Mouse (Mus musculus): Measurements from ENCODE around the gene Dtnb. TPM values are rescaled to one million over a fixed set of nuclear protein-coding genes. Genes with fewer than 3 reads are reported as not detected.

Dtnb gene
- polyA plus RNA-seq, 2 experiments: 16.4 to 17.0 TPM

GRCm38 (mm10) chr12:3776015-3776414 lies 203.8 kb downstream of the Dtnb start:
- no peak overlapping the region for H3K9ac ChIP-seq (replicated peaks)
- peaks cover 0 to 12% of the 10 kb centered on the region in 2 experiments; a peak in 3 of 4 replicates for H3K4me1 ChIP-seq (replicated peaks; ENCODE audit: control insufficient read depth in 2 of 2, insufficient read depth in 2 of 2, low read length in 1 of 2)
- no peak overlapping the region for H3K27ac ChIP-seq
- TF ChIP-seq EP300 (IDR thresholded peaks at IDR 0.05; ENCODE audit: low read depth) (no peak), CTCF (IDR thresholded peaks at IDR 0.05; ENCODE audit: low read depth) (no peak)
- no peaks in the 10 kb centered on the region for H3K27me3 ChIP-seq (ENCODE audit: control insufficient read depth, insufficient read depth, low read length)
- H3K36me3 ChIP-seq (replicated peaks; ENCODE audit: control insufficient read depth, insufficient read depth, low read depth): no peaks in the 10 kb centered on the region
- WGBS (ENCODE audit: insufficient replicate concordance): 58% methylated on average over 2 of the region's 2 CpGs
- DNase-seq (ENCODE audit: low read depth in 3 of 3, low spot score in 3 of 3) (no peak), ATAC-seq (ENCODE audit: insufficient read depth) (no peak)
- H3K9me3 ChIP-seq (ENCODE audit: control insufficient read depth, low read length): no peaks in the 10 kb centered on the region
- H3K4me2 ChIP-seq (ENCODE audit: low read depth): no peak overlapping the region
- no peak overlapping the region for H3K4me3 ChIP-seq (ENCODE audit: insufficient read depth in 1 of 2, low read depth in 2 of 2, low read length in 2 of 2)

DNA sequence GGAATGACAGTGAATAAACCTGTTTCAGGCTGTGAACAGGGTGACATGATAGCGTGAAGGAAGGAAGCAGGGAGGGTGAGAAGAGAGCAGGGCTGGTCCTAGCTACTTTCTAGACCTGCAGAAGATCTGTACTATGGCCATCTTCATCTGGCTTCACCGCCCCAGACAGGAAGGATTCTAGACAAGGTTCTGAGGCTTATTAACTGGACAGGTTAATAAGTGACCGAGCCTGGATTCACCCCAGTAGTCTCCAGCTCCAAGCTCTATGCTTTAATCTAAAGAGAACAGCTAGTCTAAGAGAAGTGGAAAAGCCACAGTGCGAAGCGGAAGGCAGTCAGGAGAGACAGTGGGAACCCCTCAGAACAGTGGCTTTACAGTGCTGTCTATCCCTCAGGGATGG lies 205.5 kb downstream of the Dtnb start:
- Histone ChIP-seq H3K9ac (replicated peaks) (no peak overlapping the region), H3K9me3 (ENCODE audit: control insufficient read depth, low read length) (no peaks in the 10 kb centered on the region), H3K36me3 (replicated peaks; ENCODE audit: control insufficient read depth, insufficient read depth, low read depth) (no peaks in the 10 kb centered on the region), H3K27ac (no peak overlapping the region), H3K27me3 (ENCODE audit: control insufficient read depth, insufficient read depth, low read length) (no peaks in the 10 kb centered on the region), H3K4me2 (ENCODE audit: low read depth) (no peak overlapping the region), H3K4me3 (ENCODE audit: insufficient read depth in 1 of 2, low read depth in 2 of 2, low read length in 2 of 2) (no peak overlapping the region), H3K4me1 (replicated peaks; ENCODE audit: control insufficient read depth in 2 of 2, insufficient read depth in 2 of 2, low read length in 1 of 2) (peaks cover 0 to 15% of the 10 kb centered on the region in 2 experiments; a peak in 3 of 4 replicates)
- 60% methylated on average over 5 of the region's 5 CpGs for WGBS (ENCODE audit: insufficient replicate concordance)
- TF ChIP-seq CTCF (IDR thresholded peaks at IDR 0.05; ENCODE audit: low read depth): no peak
- TF ChIP-seq EP300 (IDR thresholded peaks at IDR 0.05; ENCODE audit: low read depth): no peak
- DNase-seq (ENCODE audit: low read depth in 3 of 3, low spot score in 3 of 3) (no peak), ATAC-seq (ENCODE audit: insufficient read depth) (no peak)

DNA sequence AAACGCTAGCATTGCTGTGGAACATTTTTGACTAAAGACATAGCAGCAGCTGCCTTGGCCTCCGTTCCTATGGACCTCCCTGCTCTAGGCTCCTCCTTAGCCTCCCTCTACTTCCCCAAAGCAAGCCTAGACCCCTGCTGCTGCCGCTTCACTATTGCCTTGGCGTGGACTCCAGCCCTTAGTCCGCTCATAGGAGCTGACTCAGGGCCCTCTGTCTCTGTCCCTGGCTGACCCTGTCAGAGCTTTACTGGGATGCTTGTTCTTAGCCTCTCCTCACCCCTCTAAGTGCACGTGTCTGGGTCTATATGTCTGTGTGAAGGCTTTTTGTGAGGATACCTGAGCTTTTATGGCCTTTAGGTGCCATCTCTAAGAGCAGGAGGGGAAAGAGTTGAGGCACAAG lies 206.1 kb downstream of the Dtnb start:
- Histone ChIP-seq H3K27me3 (ENCODE audit: control insufficient read depth, insufficient read depth, low read length) (no peaks in the 10 kb centered on the region), H3K4me1 (replicated peaks; ENCODE audit: control insufficient read depth in 2 of 2, insufficient read depth in 2 of 2, low read length in 1 of 2) (peaks cover 0 to 15% of the 10 kb centered on the region in 2 experiments; a peak in 3 of 4 replicates), H3K9me3 (ENCODE audit: control insufficient read depth, low read length) (no peaks in the 10 kb centered on the region), H3K27ac (no peak overlapping the region), H3K4me2 (ENCODE audit: low read depth) (no peak overlapping the region), H3K4me3 (ENCODE audit: insufficient read depth in 1 of 2, low read depth in 2 of 2, low read length in 2 of 2) (no peak overlapping the region), H3K36me3 (replicated peaks; ENCODE audit: control insufficient read depth, insufficient read depth, low read depth) (no peaks in the 10 kb centered on the region), H3K9ac (replicated peaks) (no peak overlapping the region)
- TF ChIP-seq EP300 (IDR thresholded peaks at IDR 0.05; ENCODE audit: low read depth): no peak
- TF ChIP-seq CTCF (IDR thresholded peaks at IDR 0.05; ENCODE audit: low read depth): no peak
- DNase-seq (ENCODE audit: low read depth in 3 of 3, low spot score in 3 of 3) (no peak), ATAC-seq (ENCODE audit: insufficient read depth) (no peak)
- 50% methylated on average over 6 of the region's 6 CpGs for WGBS (ENCODE audit: insufficient replicate concordance)

GRCm38 (mm10) chr12:3779639-3780038 lies 207.5 kb downstream of the Dtnb start:
- Histone ChIP-seq H3K27ac (no peak overlapping the region), H3K4me3 (ENCODE audit: insufficient read depth in 1 of 2, low read depth in 2 of 2, low read length in 2 of 2) (no peak overlapping the region), H3K36me3 (replicated peaks; ENCODE audit: control insufficient read depth, insufficient read depth, low read depth) (no peaks in the 10 kb centered on the region), H3K9me3 (ENCODE audit: control insufficient read depth, low read length) (no peaks in the 10 kb centered on the region), H3K27me3 (ENCODE audit: control insufficient read depth, insufficient read depth, low read length) (no peaks in the 10 kb centered on the region), H3K9ac (replicated peaks) (no peak overlapping the region), H3K4me1 (replicated peaks; ENCODE audit: control insufficient read depth in 2 of 2, insufficient read depth in 2 of 2, low read length in 1 of 2) (peaks cover 0 to 15% of the 10 kb centered on the region in 2 experiments; a peak in 3 of 4 replicates), H3K4me2 (ENCODE audit: low read depth) (no peak overlapping the region)
- TF ChIP-seq CTCF (IDR thresholded peaks at IDR 0.05; ENCODE audit: low read depth): no peak
- TF ChIP-seq EP300 (IDR thresholded peaks at IDR 0.05; ENCODE audit: low read depth): no peak
- ATAC-seq (ENCODE audit: insufficient read depth): no peak
- no peak for DNase-seq (ENCODE audit: low read depth in 3 of 3, low spot score in 3 of 3)
- 59% methylated on average over 2 of the region's 2 CpGs for WGBS (ENCODE audit: insufficient replicate concordance)

GRCm38 (mm10) chr12:3780405-3780891 lies 208.3 kb downstream of the Dtnb start:
- Histone ChIP-seq H3K9me3 (ENCODE audit: control insufficient read depth, low read length) (no peaks in the 10 kb centered on the region), H3K4me2 (ENCODE audit: low read depth) (no peak overlapping the region), H3K27ac (no peak overlapping the region), H3K36me3 (replicated peaks; ENCODE audit: control insufficient read depth, insufficient read depth, low read depth) (no peaks in the 10 kb centered on the region), H3K9ac (replicated peaks) (no peak overlapping the region), H3K4me1 (replicated peaks; ENCODE audit: control insufficient read depth in 2 of 2, insufficient read depth in 2 of 2, low read length in 1 of 2) (peaks cover 0 to 15% of the 10 kb centered on the region in 2 experiments; a peak in 3 of 4 replicates), H3K27me3 (ENCODE audit: control insufficient read depth, insufficient read depth, low read length) (no peaks in the 10 kb centered on the region), H3K4me3 (ENCODE audit: insufficient read depth in 1 of 2, low read depth in 2 of 2, low read length in 2 of 2) (no peak overlapping the region)
- ATAC-seq (ENCODE audit: insufficient read depth) (peak; percentile 45; the same call in 1 of the 2 replicates), DNase-seq (ENCODE audit: low read depth in 3 of 3, low spot score in 3 of 3) (no peak)
- TF ChIP-seq CTCF (IDR thresholded peaks at IDR 0.05; ENCODE audit: low read depth): no peak
- TF ChIP-seq EP300 (IDR thresholded peaks at IDR 0.05; ENCODE audit: low read depth): no peak
- 16% methylated on average over 8 of the region's 8 CpGs for WGBS (ENCODE audit: insufficient replicate concordance)

Data from liver, embryonic 14.5 days (tissue).